Mouse (Mus musculus) forebrain, embryonic 12.5 days (tissue): ENCODE data around the gene Hsd3b7. TPM values are rescaled to one million over a fixed set of nuclear protein-coding genes. Genes with fewer than 3 reads are reported as not detected.

ENCODE experiments used
- polyA plus RNA-seq: library from polyadenylated mRNA; unstranded; fragments of >200 nt; fragmentation: Nextera tagmentation; extraction: Ambion mirVana; gene quantifications from 2 replicates; pipeline ENCODE4 v1.2.1, GENCODE M21; 2016

Gene Hsd3b7
- polyA plus RNA-seq, 1 experiment from 2014 or later: 7.6 TPM

Other genes starting within 250 kb of the Hsd3b7 start
- gene Tmem265, start 239.2 kb upstream of the Hsd3b7 start, polyA plus RNA-seq: 4.2 and 4.7 TPM in 2 replicates
- gene Phkg2, start 227.3 kb upstream of the Hsd3b7 start, polyA plus RNA-seq: 56.6 and 60.7 TPM in 2 replicates
- 12.7 and 16.3 TPM in 2 replicates for gene Ccdc189, start 212.0 kb upstream of the Hsd3b7 start, polyA plus RNA-seq
- gene Rnf40, start 211.8 kb upstream of the Hsd3b7 start, polyA plus RNA-seq: 67.7 and 74.1 TPM in 2 replicates
- gene Zfp629, start 184.8 kb upstream of the Hsd3b7 start, polyA plus RNA-seq: 31.7 and 34.6 TPM in 2 replicates
- gene Bcl7c, start 91.7 kb upstream of the Hsd3b7 start, polyA plus RNA-seq: 57.4 and 72.6 TPM in 2 replicates
- gene Ctf1, start 87.9 kb upstream of the Hsd3b7 start, polyA plus RNA-seq: 6.7 and 8.3 TPM in 2 replicates
- 0.40 and 0.42 TPM in 2 replicates for gene Ctf2, start 68.4 kb upstream of the Hsd3b7 start, polyA plus RNA-seq
- 9.0 and 10.3 TPM in 2 replicates for gene Fbxl19, start 56.1 kb upstream of the Hsd3b7 start, polyA plus RNA-seq
- 5.7 and 6.0 TPM in 2 replicates for gene Orai3, start 30.8 kb upstream of the Hsd3b7 start, polyA plus RNA-seq
- 21.7 and 25.5 TPM in 2 replicates for gene Setd1a, start 23.9 kb upstream of the Hsd3b7 start, polyA plus RNA-seq
- gene Gm49388, start 15.0 kb upstream of the Hsd3b7 start, polyA plus RNA-seq: not detected in 2 replicates
- gene Stx4a, start 23.7 kb downstream of the Hsd3b7 start, polyA plus RNA-seq: 21.3 and 22.3 TPM in 2 replicates
- 11.5 and 17.3 TPM in 2 replicates for gene Stx1b, start 23.9 kb downstream of the Hsd3b7 start, polyA plus RNA-seq
- gene Zfp646, start 75.6 kb downstream of the Hsd3b7 start, polyA plus RNA-seq: 22.2 and 26.6 TPM in 2 replicates
- 33.9 and 38.2 TPM in 2 replicates for gene Zfp668, start 76.2 kb downstream of the Hsd3b7 start, polyA plus RNA-seq
- gene Prss53, start 90.4 kb downstream of the Hsd3b7 start, polyA plus RNA-seq: 0.49 and 0.77 TPM in 2 replicates
- not detected in 2 replicates for gene Gm21974, start 94.8 kb downstream of the Hsd3b7 start, polyA plus RNA-seq
- 36.6 and 46.6 TPM in 2 replicates for gene Vkorc1, start 95.0 kb downstream of the Hsd3b7 start, polyA plus RNA-seq
- gene Bckdk, start 103.5 kb downstream of the Hsd3b7 start, polyA plus RNA-seq: 89.2 and 92.8 TPM in 2 replicates
- gene Kat8, start 111.9 kb downstream of the Hsd3b7 start, polyA plus RNA-seq: 46.6 and 52.4 TPM in 2 replicates
- gene Prss8, start 129.5 kb downstream of the Hsd3b7 start, polyA plus RNA-seq: 1.5 and 2.4 TPM in 2 replicates
- gene Prss36, start 146.1 kb downstream of the Hsd3b7 start, polyA plus RNA-seq: 8.4 and 9.0 TPM in 2 replicates
- gene Fus, start 166.9 kb downstream of the Hsd3b7 start, polyA plus RNA-seq: 517 and 534 TPM in 2 replicates
- gene Pycard, start 193.3 kb downstream of the Hsd3b7 start, polyA plus RNA-seq: 3.3 and 5.9 TPM in 2 replicates
- gene Trim72, start 203.3 kb downstream of the Hsd3b7 start, polyA plus RNA-seq: not detected in 2 replicates